In the genomic region with DNA sequence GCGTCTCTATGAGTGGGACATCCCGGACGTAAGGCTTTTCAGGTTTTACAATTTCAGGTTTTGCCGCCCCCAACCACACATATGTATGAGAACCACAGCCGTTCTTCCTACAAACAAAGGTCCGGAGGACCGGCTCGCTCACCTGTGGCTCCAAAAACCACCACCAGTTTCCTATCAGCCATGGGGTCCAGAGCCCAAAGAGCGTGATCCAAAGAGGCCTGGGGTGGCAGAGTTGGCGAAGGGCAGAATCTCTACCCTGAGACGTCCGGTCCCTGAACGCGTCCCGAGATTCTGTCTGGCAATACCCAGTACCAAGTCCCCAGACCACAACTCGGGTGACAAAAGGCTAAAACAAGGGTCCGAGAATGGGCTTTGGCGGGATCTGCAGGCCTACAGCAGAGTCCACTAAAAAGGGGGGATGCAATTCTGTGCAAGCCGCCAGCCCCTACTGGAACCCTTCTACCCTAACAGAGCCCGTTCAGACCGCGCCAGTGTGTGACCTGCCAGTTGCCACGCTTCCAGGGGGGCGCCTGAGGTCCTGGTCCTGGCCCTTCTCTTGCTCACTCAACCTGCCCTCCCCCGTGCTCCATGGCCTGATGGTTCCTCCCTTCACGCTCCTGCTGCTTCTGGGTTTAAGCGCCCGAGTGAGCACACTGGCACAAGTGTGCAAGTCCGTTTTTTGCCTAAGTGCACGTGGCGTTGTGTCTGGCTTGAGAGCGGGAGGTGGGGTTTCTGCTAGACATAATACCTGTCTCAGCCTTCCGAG, we compare ENCODE assay signal across 8 mouse cellular contexts. TPM values are rescaled to one million over a fixed set of nuclear protein-coding genes. Genes with fewer than 3 reads are reported as not detected.
A peak's percentile ranks its signal among the peaks of the same experiment; 100 is the strongest.
DNase-seq lines count a peak whose midpoint lies in the region; ATAC-seq and TF ChIP-seq lines count a peak whose summit lies in the region.

A gene (minus strand): TSS at position 604 of the 766 bp plus-strand sequence.

- TF ChIP-seq EP300 in stomach, postnatal 0 days (optimal IDR thresholded peaks at IDR 0.05) = no peak

- H3K4me3 ChIP-seq in heart, embryonic 15.5 days = peak within 1 kb of the TSS; percentile 70
- peak within 1 kb of the TSS; percentile 77 for H3K4me3 ChIP-seq in liver, embryonic 15.5 days (replicated peaks)
- H3K4me3 ChIP-seq in neural tube, embryonic 12.5 days = peak within 1 kb of the TSS; percentile 51
- peak within 1 kb of the TSS; percentile 57 for H3K4me3 ChIP-seq in stomach, postnatal 0 days (ENCODE audit: low read depth, low read length)

- WGBS in heart, embryonic 15.5 days = 9% methylated on average over 33 of the region's 33 CpGs
- WGBS in liver, embryonic 15.5 days (ENCODE audit: insufficient replicate concordance) = 12% methylated on average over 33 of the region's 33 CpGs
- 11% methylated on average over 33 of the region's 33 CpGs for WGBS in neural tube, embryonic 12.5 days
- 9% methylated on average over 33 of the region's 33 CpGs for WGBS in stomach, postnatal 0 days

- no peaks in the 10 kb centered on the region for H3K9me3 ChIP-seq in heart, embryonic 15.5 days (replicated peaks)
- H3K9me3 ChIP-seq in liver, embryonic 15.5 days (replicated peaks) = no peaks in the 10 kb centered on the region
- H3K9me3 ChIP-seq in neural tube, embryonic 12.5 days = no peaks in the 10 kb centered on the region
- no peaks in the 10 kb centered on the region for H3K9me3 ChIP-seq in stomach, postnatal 0 days (ENCODE audit: control insufficient read depth, low read length)

- no peak for TF ChIP-seq CTCF in stomach, postnatal 0 days (IDR thresholded peaks at IDR 0.05; ENCODE audit: low read depth)

- H3K36me3 ChIP-seq in heart, embryonic 15.5 days = 0 out of 2 replicates have a peak, but pooled peaks cover 7% of the 10 kb centered on the region
- H3K36me3 ChIP-seq in liver, embryonic 15.5 days (replicated peaks) = peaks cover 31% of the 10 kb centered on the region
- H3K36me3 ChIP-seq in neural tube, embryonic 12.5 days = peaks cover 25% of the 10 kb centered on the region
- peaks cover 6% of the 10 kb centered on the region for H3K36me3 ChIP-seq in stomach, postnatal 0 days (ENCODE audit: control insufficient read depth, insufficient read depth, low read length)

- peak within 1 kb of the TSS; percentile 35; the same call in 1 of the 2 replicates for H3K27ac ChIP-seq in heart, embryonic 15.5 days
- peak within 1 kb of the TSS; percentile 78 for H3K27ac ChIP-seq in liver, embryonic 15.5 days (replicated peaks)
- H3K27ac ChIP-seq in neural tube, embryonic 12.5 days = peak within 1 kb of the TSS; percentile 46
- H3K27ac ChIP-seq in stomach, postnatal 0 days (replicated peaks) = peak within 1 kb of the TSS; percentile 45; the same call in 1 of the 2 replicates

- H3K4me1 ChIP-seq in heart, embryonic 15.5 days (replicated peaks) = peaks cover 8% of the 10 kb centered on the region; the same call in 1 of the 2 replicates
- H3K4me1 ChIP-seq in liver, embryonic 15.5 days (replicated peaks) = peaks cover 36% of the 10 kb centered on the region
- peaks cover 7% of the 10 kb centered on the region; the same call in 1 of the 2 replicates for H3K4me1 ChIP-seq in neural tube, embryonic 12.5 days
- H3K4me1 ChIP-seq in stomach, postnatal 0 days (replicated peaks; ENCODE audit: control insufficient read depth, insufficient read depth) = no peaks in the 10 kb centered on the region

- H3K4me2 ChIP-seq in heart, embryonic 15.5 days = peak within 1 kb of the TSS; percentile 73
- peak within 1 kb of the TSS; percentile 81 for H3K4me2 ChIP-seq in liver, embryonic 15.5 days
- peak within 1 kb of the TSS; percentile 70 for H3K4me2 ChIP-seq in neural tube, embryonic 12.5 days (replicated peaks)
- H3K4me2 ChIP-seq in stomach, postnatal 0 days (replicated peaks; ENCODE audit: low read depth) = peak within 1 kb of the TSS; percentile 73

- no peaks in the 10 kb centered on the region for H3K27me3 ChIP-seq in heart, embryonic 15.5 days
- no peaks in the 10 kb centered on the region for H3K27me3 ChIP-seq in liver, embryonic 15.5 days
- no peaks in the 10 kb centered on the region for H3K27me3 ChIP-seq in neural tube, embryonic 12.5 days (replicated peaks)
- no peaks in the 10 kb centered on the region for H3K27me3 ChIP-seq in stomach, postnatal 0 days (ENCODE audit: control insufficient read depth, insufficient read depth, low read length)

- H3K9ac ChIP-seq in heart, embryonic 15.5 days = peak within 1 kb of the TSS; percentile 56
- H3K9ac ChIP-seq in liver, embryonic 15.5 days = peak within 1 kb of the TSS; percentile 74
- peak within 1 kb of the TSS; percentile 74 for H3K9ac ChIP-seq in neural tube, embryonic 12.5 days
- peak within 1 kb of the TSS; percentile 75 for H3K9ac ChIP-seq in stomach, postnatal 0 days (ENCODE audit: low read length)

- peak; percentile 12 to 14 for DNase-seq in CD8-positive naive resting alpha-beta T cell, adult 2 months (ENCODE audit: low read depth in 2 of 2, low spot score in 2 of 2)
- peak; percentile 43 for DNase-seq in brain, embryonic 18.5 days (ENCODE audit: low read depth, low spot score)
- peak; percentile 71 to 85 for DNase-seq in kidney, postnatal 25 days
- peak; percentile 71 for DNase-seq in stomach, postnatal 0 days (ENCODE audit: low spot score)

- ATAC-seq in erythroid progenitor cell, adult 5-6 weeks (replicated peaks; ENCODE audit: low FRiP score, poor library complexity, severe bottlenecking) = peak; percentile 94
- peak; percentile 72 for ATAC-seq in heart, embryonic 15.5 days (replicated peaks; ENCODE audit: insufficient number of reproducible peaks, insufficient read depth, low FRiP score, low read depth)
- peak; percentile 83 for ATAC-seq in liver, embryonic 15.5 days (ENCODE audit: insufficient read depth)
- ATAC-seq in neural tube, embryonic 12.5 days (ENCODE audit: low FRiP score, low read depth) = peak; percentile 92
- peak; percentile 88 for ATAC-seq in stomach, postnatal 0 days (ENCODE audit: low FRiP score, low TSS enrichment)

RNA-seq across cellular contexts. Expression of the gene that starts here (rescaled TPM):
- 22.2 and 37.8 TPM in 2 replicates for total RNA-seq in erythroid progenitor cell, adult 5-6 weeks (2015; ENCODE audit: low replicate concordance)
- total RNA-seq in erythroid progenitor cell, adult 5-6 weeks (2017; ENCODE audit: low replicate concordance) = 24.3 and 41.7 TPM in 2 replicates
- 25.2 and 34.3 TPM in 2 replicates for polyA plus RNA-seq in heart, embryonic 15.5 days (2015; fragmentation: Nextera tagmentation; extraction: Ambion mirVana)
- 37.2 and 39.6 TPM in 2 replicates for polyA plus RNA-seq in liver, embryonic 15.5 days (2015; fragmentation: Nextera tagmentation; extraction: Ambion mirVana)
- polyA plus RNA-seq in neural tube, embryonic 12.5 days (2016; fragmentation: Nextera tagmentation; extraction: Ambion mirVana) = 98.7 and 105 TPM in 2 replicates
- 15.5 and 17.2 TPM in 2 replicates for polyA plus RNA-seq in stomach, postnatal 0 days (2015; fragmentation: Nextera tagmentation; extraction: Ambion mirVana)

Comparison
In these comparisons a context has a peak if more than half of its experiments do, and no peak if none do; other contexts are left out.
1. Peak in every context shown above with its lines: DNase-seq, ATAC-seq, H3K4me3 ChIP-seq and H3K27ac ChIP-seq.
2. DNase-seq: peak in every context shown above with its lines; median percentile 78 in kidney, postnatal 25 days; 71 in stomach, postnatal 0 days; 43 in brain, embryonic 18.5 days; 13 in CD8-positive naive resting alpha-beta T cell, adult 2 months.